Mouse (Mus musculus): ENCODE measurements around the gene Adap2. TPM values are rescaled to one million over a fixed set of nuclear protein-coding genes. Genes with fewer than 3 reads are reported as not detected.

The Adap2 gene
- polyA plus RNA-seq (2015; fragmentation: Nextera tagmentation; extraction: Ambion mirVana): 3.7 and 3.9 TPM in 2 replicates

- ATAC-seq (ENCODE audit: low FRiP score): peak; percentile 66; the same call in 1 of the 2 replicates
- Histone ChIP-seq H3K27me3 (peaks cover 67% of the 10 kb centered on the region), H3K4me1 (replicated peaks) (peaks cover 10% of the 10 kb centered on the region), H3K27ac (no peak within 1 kb of the TSS), H3K4me2 (peak within 1 kb of the TSS; percentile 70), H3K9me3 (no peaks in the 10 kb centered on the region), H3K36me3 (no peaks in the 10 kb centered on the region), H3K9ac (peak within 1 kb of the TSS; percentile 70), H3K4me3 (peak within 1 kb of the TSS; percentile 51)
- 4% methylated on average over 46 of the region's 47 CpGs for WGBS
Measured at GRCm38 (mm10) chr11:80153857-80154495, at the start of gene Adap2. Adap2 (plus strand) TSS chr11:80154105.

DNA sequence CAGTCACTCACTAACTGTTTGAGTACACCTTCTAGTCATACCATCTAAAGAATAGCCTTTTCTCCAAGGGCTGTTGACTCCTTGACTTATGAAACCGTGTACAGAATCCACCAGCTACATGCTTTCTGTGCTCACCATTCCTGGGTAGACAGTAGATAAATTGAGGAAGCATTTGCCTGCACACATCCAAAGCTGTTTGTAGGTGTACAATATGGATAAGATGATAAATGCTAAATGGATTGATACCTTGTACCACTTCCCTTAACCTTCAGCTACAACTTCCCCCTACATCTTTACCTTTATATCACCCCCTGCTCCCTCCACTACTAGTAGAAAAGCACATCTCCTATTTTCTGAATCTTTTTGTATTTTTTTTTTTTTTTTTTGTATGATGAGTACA is 49.5 kb upstream of the Adap2 start:
- Histone ChIP-seq H3K27me3 (no peaks in the 10 kb centered on the region), H3K4me1 (replicated peaks) (no peaks in the 10 kb centered on the region), H3K9me3 (no peaks in the 10 kb centered on the region), H3K36me3 (peaks cover 42% of the 10 kb centered on the region), H3K4me3 (no peak overlapping the region), H3K27ac (no peak overlapping the region), H3K9ac (no peak overlapping the region), H3K4me2 (no peak overlapping the region)
- no peak for ATAC-seq (ENCODE audit: low FRiP score)
- WGBS: 90% methylated on average over 1 of the region's 1 CpGs

DNA sequence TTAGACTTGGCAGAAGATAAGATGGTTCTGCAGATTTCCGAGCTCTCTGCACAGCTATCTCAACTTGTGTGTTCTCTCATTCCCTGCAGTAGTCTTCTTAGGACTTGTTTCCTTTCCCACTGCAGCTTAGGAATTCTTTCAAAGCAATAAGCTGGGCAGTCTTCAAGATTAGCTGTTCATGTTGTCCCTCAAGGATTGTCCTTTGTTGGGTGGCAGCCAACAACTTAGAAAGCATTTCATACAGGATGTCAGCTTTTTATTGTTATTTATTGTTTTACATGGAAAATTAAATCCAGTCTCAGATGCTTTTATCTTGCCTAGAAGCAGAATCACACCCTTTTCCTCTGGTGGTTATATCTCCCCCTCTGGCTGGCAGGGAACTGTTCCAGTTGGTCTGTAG is 37.5 kb upstream of the Adap2 start:
- WGBS: 98% methylated on average over 1 of the region's 1 CpGs
- H3K36me3 ChIP-seq: peaks cover 53% of the 10 kb centered on the region
- H3K27ac ChIP-seq: no peak overlapping the region
- H3K9ac ChIP-seq: no peak overlapping the region
- no peak overlapping the region for H3K4me2 ChIP-seq
- ATAC-seq (ENCODE audit: low FRiP score): no peak
- H3K9me3 ChIP-seq: no peaks in the 10 kb centered on the region
- no peaks in the 10 kb centered on the region for H3K4me1 ChIP-seq (replicated peaks)
- H3K4me3 ChIP-seq: no peak overlapping the region
- no peaks in the 10 kb centered on the region for H3K27me3 ChIP-seq

DNA sequence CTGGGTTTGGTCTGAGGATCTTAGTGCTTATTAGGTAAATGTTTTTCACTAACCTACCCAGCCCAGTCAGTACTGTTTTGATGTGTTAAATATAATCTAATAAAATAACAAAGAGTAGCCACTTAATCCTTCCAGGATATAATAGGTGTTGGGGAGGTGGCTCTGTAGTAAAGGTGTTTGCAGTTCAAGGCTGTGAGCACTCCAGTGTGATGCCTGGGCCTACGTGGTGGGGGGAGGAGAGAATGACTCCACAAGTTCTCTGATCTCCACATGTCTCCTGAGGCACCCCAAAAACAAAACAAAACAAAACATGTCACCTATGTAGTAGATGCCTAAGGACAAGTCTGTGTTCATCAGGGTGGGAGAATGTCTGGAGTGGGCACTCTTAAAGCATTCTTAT is 21.9 kb upstream of the Adap2 start:
- Histone ChIP-seq H3K4me3 (no peak overlapping the region), H3K27me3 (no peaks in the 10 kb centered on the region), H3K4me1 (replicated peaks) (no peaks in the 10 kb centered on the region), H3K4me2 (no peak overlapping the region), H3K9ac (no peak overlapping the region), H3K36me3 (peaks cover 42% of the 10 kb centered on the region), H3K27ac (no peak overlapping the region), H3K9me3 (no peaks in the 10 kb centered on the region)
- WGBS: 75% methylated on average over 1 of the region's 1 CpGs
- no peak for ATAC-seq (ENCODE audit: low FRiP score)

GRCm38 (mm10) chr11:80134744-80135143 is 19.2 kb upstream of the Adap2 start:
- Histone ChIP-seq H3K27me3 (no peaks in the 10 kb centered on the region), H3K4me2 (no peak overlapping the region), H3K4me3 (no peak overlapping the region), H3K36me3 (peaks cover 42% of the 10 kb centered on the region), H3K9me3 (no peaks in the 10 kb centered on the region), H3K27ac (no peak overlapping the region), H3K4me1 (replicated peaks) (no peaks in the 10 kb centered on the region), H3K9ac (no peak overlapping the region)
- ATAC-seq (ENCODE audit: low FRiP score): no peak
- WGBS: 79% methylated on average over 4 of the region's 4 CpGs

- H3K4me1 ChIP-seq (replicated peaks): peaks cover 10% of the 10 kb centered on the region
- no peaks in the 10 kb centered on the region for H3K27me3 ChIP-seq
- H3K9me3 ChIP-seq: no peaks in the 10 kb centered on the region
- peaks cover 38% of the 10 kb centered on the region for H3K36me3 ChIP-seq
- H3K27ac ChIP-seq: no peak overlapping the region
- 87% methylated on average over 11 of the region's 11 CpGs for WGBS
- H3K4me3 ChIP-seq: no peak overlapping the region
- no peak overlapping the region for H3K9ac ChIP-seq
- H3K4me2 ChIP-seq: no peak overlapping the region
- no peak for ATAC-seq (ENCODE audit: low FRiP score)
Measured at GRCm38 (mm10) chr11:80135954-80136683, 17.8 kb upstream of the Adap2 start.

DNA sequence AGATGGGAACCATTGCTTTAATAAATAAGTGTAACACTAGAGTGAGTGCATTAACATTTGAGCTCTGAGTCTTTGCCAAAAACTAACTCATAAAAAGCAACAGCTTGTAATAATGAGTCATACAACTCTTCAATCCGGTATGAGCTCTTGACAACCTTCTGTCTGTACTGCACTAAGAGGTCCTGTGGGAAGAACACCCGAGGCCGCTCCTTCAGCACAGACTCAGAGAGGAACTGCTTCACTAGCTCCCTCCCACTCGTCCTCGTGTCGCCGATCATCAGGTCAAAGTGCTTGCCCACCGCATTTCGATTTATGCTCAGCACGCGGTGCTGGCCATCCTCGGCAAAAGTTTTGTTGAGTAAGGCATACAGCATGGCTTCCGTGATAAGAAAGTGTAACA is 17.1 kb upstream of the Adap2 start:
- Histone ChIP-seq H3K36me3 (peaks cover 34% of the 10 kb centered on the region), H3K27me3 (no peaks in the 10 kb centered on the region), H3K4me2 (no peak overlapping the region), H3K4me1 (replicated peaks) (peaks cover 15% of the 10 kb centered on the region), H3K4me3 (no peak overlapping the region), H3K27ac (no peak overlapping the region), H3K9ac (no peak overlapping the region), H3K9me3 (no peaks in the 10 kb centered on the region)
- ATAC-seq (ENCODE audit: low FRiP score): no peak
- 93% methylated on average over 13 of the region's 13 CpGs for WGBS

DNA sequence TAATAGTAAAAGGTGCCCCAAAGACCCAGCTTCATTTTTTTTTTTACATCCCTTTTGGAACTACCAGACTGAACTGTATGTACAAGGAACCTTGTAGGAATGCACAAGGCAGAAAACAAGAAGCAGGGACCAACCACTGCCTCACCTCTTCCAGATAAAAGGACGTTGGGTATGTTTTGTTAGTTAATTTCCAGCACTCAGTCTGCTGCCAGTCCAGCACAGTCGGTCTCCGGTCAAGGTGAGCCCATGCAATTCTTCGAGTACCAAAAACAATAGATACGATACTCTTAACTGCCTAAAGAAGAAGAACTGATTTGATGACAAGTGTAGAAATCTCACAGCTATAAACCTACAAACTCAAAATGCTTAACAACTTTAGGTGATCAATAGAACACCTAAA is 16.1 kb upstream of the Adap2 start:
- no peaks in the 10 kb centered on the region for H3K27me3 ChIP-seq
- H3K27ac ChIP-seq: no peak overlapping the region
- no peaks in the 10 kb centered on the region for H3K9me3 ChIP-seq
- H3K4me3 ChIP-seq: no peak overlapping the region
- 91% methylated on average over 5 of the region's 5 CpGs for WGBS
- peaks cover 24% of the 10 kb centered on the region for H3K36me3 ChIP-seq
- no peak overlapping the region for H3K4me2 ChIP-seq
- ATAC-seq (ENCODE audit: low FRiP score): no peak
- peaks cover 19% of the 10 kb centered on the region for H3K4me1 ChIP-seq (replicated peaks)
- H3K9ac ChIP-seq: no peak overlapping the region

GRCm38 (mm10) chr11:80141825-80142521 is 11.9 kb upstream of the Adap2 start, which contains the start of gene Tefm:
Tefm (minus strand) TSS chr11:80142175.
- H3K9ac ChIP-seq: peak within 1 kb of the TSS; percentile 84
- H3K27me3 ChIP-seq: no peaks in the 10 kb centered on the region
- WGBS: under 1% methylated on average over 40 of the region's 40 CpGs
- no peaks in the 10 kb centered on the region for H3K9me3 ChIP-seq
- H3K36me3 ChIP-seq: peaks cover 6% of the 10 kb centered on the region; the same call in 1 of the 2 replicates
- ATAC-seq (ENCODE audit: low FRiP score): peak; percentile 93
- peak within 1 kb of the TSS; percentile 66 for H3K4me3 ChIP-seq
- peaks cover 23% of the 10 kb centered on the region for H3K4me1 ChIP-seq (replicated peaks)
- peak within 1 kb of the TSS; percentile 87 for H3K27ac ChIP-seq
- H3K4me2 ChIP-seq: peak within 1 kb of the TSS; percentile 76

DNA sequence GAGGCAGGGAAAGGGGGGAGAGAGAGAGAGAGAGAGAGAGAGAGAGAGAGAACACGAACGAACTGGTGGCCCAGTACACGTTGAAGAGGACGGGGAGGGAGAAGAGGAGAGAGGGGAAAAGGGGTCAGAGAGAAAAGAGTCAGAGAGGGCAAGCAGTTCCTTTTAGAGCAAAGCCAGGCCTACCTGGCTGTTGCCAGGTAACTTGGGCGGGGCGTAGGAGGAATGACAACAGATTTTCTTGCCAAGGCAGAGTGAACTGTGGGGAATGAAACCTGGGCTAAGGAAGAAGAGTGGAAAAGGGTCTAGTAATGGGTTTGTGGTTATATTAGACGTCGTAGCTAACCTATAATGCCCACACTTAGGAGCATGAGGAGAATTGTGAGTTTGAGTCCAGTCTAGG is 11.0 kb upstream of the Adap2 start:
- H3K4me3 ChIP-seq: peak overlapping the region; percentile 66
- no peak for ATAC-seq (ENCODE audit: low FRiP score)
- peaks cover 6% of the 10 kb centered on the region; the same call in 1 of the 2 replicates for H3K36me3 ChIP-seq
- peak overlapping the region; percentile 84; the same call in 1 of the 2 replicates for H3K9ac ChIP-seq
- H3K4me2 ChIP-seq: peak overlapping the region; percentile 76
- H3K9me3 ChIP-seq: no peaks in the 10 kb centered on the region
- H3K4me1 ChIP-seq (replicated peaks): peaks cover 23% of the 10 kb centered on the region
- no peak overlapping the region for H3K27ac ChIP-seq
- 46% methylated on average over 8 of the region's 8 CpGs for WGBS
- H3K27me3 ChIP-seq: no peaks in the 10 kb centered on the region

DNA sequence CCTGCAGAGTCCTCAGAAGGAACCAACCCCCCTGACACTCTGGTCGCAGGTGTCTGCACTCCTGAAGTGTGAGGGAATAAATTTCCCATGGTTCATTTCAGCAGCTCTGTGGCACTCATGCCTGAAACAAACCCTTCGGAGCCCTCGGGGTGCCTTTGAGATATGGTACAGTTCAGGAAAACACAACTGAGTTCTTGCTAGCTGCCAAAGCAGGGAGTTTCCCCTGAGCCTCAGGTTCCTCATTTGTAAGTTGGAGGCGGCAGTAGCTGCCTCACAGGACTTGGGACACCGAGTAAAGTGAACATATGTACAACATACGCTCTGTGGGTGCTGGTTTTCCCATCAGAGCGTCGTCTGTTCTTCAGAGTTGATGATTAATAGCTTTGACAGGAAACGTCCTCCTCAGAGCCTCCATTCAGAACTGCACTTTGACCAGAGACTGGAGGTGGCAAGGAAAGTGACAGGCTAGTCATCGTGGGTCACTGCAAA is 8.1 kb upstream of the Adap2 start:
- no peak for ATAC-seq (ENCODE audit: low FRiP score)
- Histone ChIP-seq H3K36me3 (no peaks in the 10 kb centered on the region), H3K4me1 (replicated peaks) (peaks cover 16% of the 10 kb centered on the region), H3K4me2 (no peak overlapping the region), H3K27me3 (no peaks in the 10 kb centered on the region), H3K4me3 (no peak overlapping the region), H3K9ac (no peak overlapping the region), H3K9me3 (no peaks in the 10 kb centered on the region), H3K27ac (no peak overlapping the region)
- 59% methylated on average over 10 of the region's 10 CpGs for WGBS

DNA sequence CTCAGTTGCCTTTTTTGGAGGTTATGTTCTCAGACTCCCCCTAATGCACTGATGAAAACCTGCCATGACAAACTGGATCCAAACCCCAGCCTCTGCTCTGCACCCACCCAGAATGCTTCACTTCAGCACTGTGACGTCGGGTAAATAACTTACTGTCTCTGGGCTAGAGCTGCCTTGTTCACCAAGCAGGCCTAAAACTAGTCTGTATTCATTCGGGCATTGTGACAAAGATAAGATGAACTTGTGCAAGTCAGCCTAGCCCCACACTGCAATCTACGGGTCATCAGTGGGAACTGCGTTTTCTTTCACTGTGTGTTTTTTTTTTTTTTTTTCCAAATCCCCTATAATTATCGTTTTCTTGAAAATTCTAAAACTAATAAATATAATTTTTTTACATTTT is 6.2 kb upstream of the Adap2 start:
- Histone ChIP-seq H3K4me3 (no peak overlapping the region), H3K9ac (no peak overlapping the region), H3K4me2 (no peak overlapping the region), H3K27ac (no peak overlapping the region), H3K27me3 (peaks cover 13% of the 10 kb centered on the region), H3K4me1 (replicated peaks) (peaks cover 4% of the 10 kb centered on the region), H3K36me3 (no peaks in the 10 kb centered on the region), H3K9me3 (no peaks in the 10 kb centered on the region)
- 75% methylated on average over 6 of the region's 6 CpGs for WGBS
- no peak for ATAC-seq (ENCODE audit: low FRiP score)

All from hindbrain, embryonic 13.5 days (tissue).